Mouse (Mus musculus) kidney, embryonic 15.5 days (tissue): ENCODE results near the gene Neto2. TPM values are rescaled to one million over a fixed set of nuclear protein-coding genes. Genes with fewer than 3 reads are reported as not detected.

Experiments
- ATAC-seq: fragments of 200-750 bp; cut with Nextera tagmentation; replicated peaks from 2 replicates; pipeline ENCODE4 v1.8.0; 2017; ENCODE audit warnings: moderate TSS enrichment; ENCODE audit not compliant: low FRiP score
- H3K27ac ChIP-seq: fragments of 300-500 bp; sonication (generic); 2 replicates; pipeline ENCODE4 v1.5.1; 2015; ENCODE audit warnings: mild to moderate bottlenecking, inconsistent platforms
- H3K27me3 ChIP-seq: fragments of 300-500 bp; sonication (generic); 2 replicates; pipeline ENCODE4 v1.6.1; 2015; ENCODE audit warnings: inconsistent platforms
- H3K36me3 ChIP-seq: fragments of 300-500 bp; sonication (generic); 2 replicates; pipeline ENCODE4 v1.6.1; 2015; ENCODE audit warnings: inconsistent platforms
- H3K4me1 ChIP-seq: fragments of 300-500 bp; sonication (generic); 2 replicates; pipeline ENCODE4 v1.6.1; 2015; ENCODE audit warnings: inconsistent platforms
- H3K4me2 ChIP-seq: fragments of 300-500 bp; sonication (generic); 2 replicates; pipeline ENCODE4 v1.6.1; 2015; ENCODE audit warnings: moderate library complexity, mild to moderate bottlenecking, inconsistent platforms
- H3K4me3 ChIP-seq: fragments of 300-500 bp; sonication (generic); replicated peaks from 2 replicates; pipeline ENCODE4 v1.5.1; 2015; ENCODE audit warnings: mild to moderate bottlenecking, inconsistent platforms
- H3K9ac ChIP-seq: fragments of 300-500 bp; sonication (generic); 2 replicates; pipeline ENCODE4 v1.6.1; 2015; ENCODE audit warnings: mild to moderate bottlenecking, inconsistent platforms
- H3K9me3 ChIP-seq: fragments of 300-500 bp; sonication (generic); replicated peaks from 2 replicates; pipeline ENCODE4 v1.6.1; 2016; ENCODE audit warnings: inconsistent platforms
- WGBS: fragments of 180-500 bp; shearing (Covaris S2); methylation state at CpG from one replicate; pipeline ENCODE4 v1.1.7; 2015; ENCODE audit warnings: mixed read lengths; 5-methylcytosine and 5-hydroxymethylcytosine counted together
- microRNA-seq: library from miRNA; unstranded; fragments of <30 nt; microRNA quantifications from one replicate; pipeline ENCODE4, GENCODE M21; 2016
- polyA plus RNA-seq: library from polyadenylated mRNA; unstranded; fragments of >200 nt; fragmentation: Nextera tagmentation; extraction: Ambion mirVana; gene quantifications from 2 replicates; pipeline ENCODE4 v1.2.1, GENCODE M21; 2015

The Neto2 gene
- polyA plus RNA-seq, 1 experiment from 2014 or later = 16.6 TPM

DNA sequence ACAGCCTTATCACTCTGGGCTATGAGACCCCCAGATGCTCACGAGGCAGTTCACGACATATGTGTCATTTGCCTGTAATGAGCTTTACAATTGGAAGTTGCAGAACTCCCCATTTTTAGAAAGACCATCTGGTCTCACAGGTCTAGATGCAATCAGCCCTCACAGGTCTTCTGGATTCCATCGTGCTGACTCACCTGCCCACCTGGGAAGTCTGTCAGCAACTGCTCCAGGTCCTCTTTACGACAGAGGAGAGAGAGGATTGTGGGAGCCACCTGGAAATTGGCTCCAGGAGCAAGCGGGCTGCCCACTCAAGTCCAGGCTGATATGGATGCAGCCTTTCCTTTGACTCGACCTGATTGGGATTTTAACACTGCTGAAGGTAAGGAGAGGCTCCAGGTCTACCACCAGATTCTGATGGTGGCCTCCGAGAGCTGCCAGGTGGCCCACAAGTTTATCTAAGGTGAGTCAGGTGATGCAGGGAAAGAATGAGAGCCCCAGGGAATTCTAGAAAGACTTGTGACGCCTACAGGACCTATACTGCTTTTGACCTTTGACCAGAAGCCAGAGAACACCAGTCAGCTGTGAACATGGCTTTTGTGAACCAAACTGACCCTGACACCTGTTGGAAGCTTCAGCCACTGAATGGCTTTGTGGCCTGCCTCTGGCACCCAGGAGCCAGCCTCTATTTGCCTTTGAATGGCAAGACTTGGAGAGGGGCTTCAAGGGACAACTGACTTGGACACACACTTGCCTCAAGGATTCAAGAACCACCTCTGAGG is 103.1 kb downstream of the Neto2 start:
- WGBS = 57% methylated on average over 8 of the region's 8 CpGs
- H3K4me2 ChIP-seq = no peak overlapping the region
- ATAC-seq = no peak

GRCm38 (mm10) chr8:85595391-85595790 is 105.3 kb downstream of the Neto2 start:
- ATAC-seq = peak; percentile 78
- Histone ChIP-seq H3K9me3 (no peaks in the 10 kb centered on the region), H3K4me2 (no peak overlapping the region), H3K9ac (no peak overlapping the region), H3K4me3 (no peak overlapping the region), H3K36me3 (no peaks in the 10 kb centered on the region), H3K4me1 (peaks cover 6% of the 10 kb centered on the region; the same call in 1 of the 2 replicates), H3K27me3 (no peaks in the 10 kb centered on the region), H3K27ac (0 out of 2 replicates have a peak overlapping the region, but pooled peaks have one; percentile 9)
- WGBS = 50% methylated on average over 6 of the region's 6 CpGs

More for the DNA sequence above, 103.1 kb downstream of the Neto2 start:
- no peaks in the 10 kb centered on the region for H3K9me3 ChIP-seq
- H3K9ac ChIP-seq = no peak overlapping the region
- no peak overlapping the region for H3K4me3 ChIP-seq
- no peaks in the 10 kb centered on the region for H3K36me3 ChIP-seq
- no peaks in the 10 kb centered on the region for H3K27me3 ChIP-seq
- peaks cover 6% of the 10 kb centered on the region; the same call in 1 of the 2 replicates for H3K4me1 ChIP-seq
- 0 out of 2 replicates have a peak overlapping the region, but pooled peaks have one; percentile 9 for H3K27ac ChIP-seq

GRCm38 (mm10) chr8:85594983-85595382 is 105.7 kb downstream of the Neto2 start:
- H3K4me2 ChIP-seq = no peak overlapping the region
- peaks cover 6% of the 10 kb centered on the region; the same call in 1 of the 2 replicates for H3K4me1 ChIP-seq
- no peak for ATAC-seq
- H3K27ac ChIP-seq = no peak overlapping the region
- H3K27me3 ChIP-seq = no peaks in the 10 kb centered on the region
- H3K9me3 ChIP-seq = no peaks in the 10 kb centered on the region
- WGBS = 81% methylated on average over 2 of the region's 3 CpGs
- H3K9ac ChIP-seq = no peak overlapping the region
- H3K4me3 ChIP-seq = no peak overlapping the region
- H3K36me3 ChIP-seq = no peaks in the 10 kb centered on the region

DNA sequence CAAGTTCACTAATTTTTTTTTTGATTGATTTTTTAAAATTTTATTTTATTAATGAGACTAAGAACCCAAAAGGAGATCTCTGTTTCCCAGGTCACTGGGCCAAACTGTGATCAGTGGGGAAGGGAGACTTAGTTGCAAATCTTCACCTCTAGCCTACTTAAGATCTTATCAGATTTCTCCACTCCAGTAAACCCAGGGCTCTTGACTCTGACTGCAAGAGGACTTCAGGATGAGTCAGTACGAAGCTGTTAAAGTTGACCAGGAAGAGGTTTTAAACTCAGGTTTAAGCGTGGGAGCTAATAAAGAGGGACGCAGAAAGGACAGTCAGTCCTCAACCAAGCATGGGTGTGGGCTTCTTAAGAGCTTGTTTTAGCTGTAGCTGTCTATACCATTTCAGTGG is 107.4 kb downstream of the Neto2 start:
- H3K4me1 ChIP-seq = peaks cover 6% of the 10 kb centered on the region; the same call in 1 of the 2 replicates
- no peak for ATAC-seq
- WGBS = 64% methylated on average over 3 of the region's 3 CpGs
- H3K27me3 ChIP-seq = no peaks in the 10 kb centered on the region
- no peak overlapping the region for H3K9ac ChIP-seq
- H3K27ac ChIP-seq = no peak overlapping the region
- H3K36me3 ChIP-seq = no peaks in the 10 kb centered on the region
- H3K4me2 ChIP-seq = no peak overlapping the region
- no peak overlapping the region for H3K4me3 ChIP-seq
- no peaks in the 10 kb centered on the region for H3K9me3 ChIP-seq

DNA sequence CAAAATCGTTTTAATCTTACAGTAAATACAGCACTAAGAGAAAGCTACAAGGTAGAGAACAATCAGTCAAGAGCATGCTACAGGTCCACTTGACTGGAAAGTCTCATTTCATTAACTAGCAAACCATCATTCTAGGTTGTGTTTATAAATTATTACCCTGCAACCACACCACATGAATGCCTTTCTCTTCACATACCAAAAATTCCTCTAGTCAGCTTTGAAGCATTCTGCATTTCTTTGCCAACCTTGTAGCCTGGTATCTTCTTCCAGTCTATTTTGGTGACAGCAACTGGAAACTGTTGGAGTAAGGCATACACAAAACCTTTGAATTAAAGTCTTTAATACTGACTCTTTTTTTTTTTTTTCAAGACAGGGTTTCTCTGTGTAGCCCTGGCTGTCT is 109.2 kb downstream of the Neto2 start:
- WGBS = 78% methylated on average over 1 of the region's 1 CpGs
- Histone ChIP-seq H3K27me3 (no peaks in the 10 kb centered on the region), H3K9ac (no peak overlapping the region), H3K9me3 (no peaks in the 10 kb centered on the region), H3K4me2 (no peak overlapping the region), H3K4me1 (peaks cover 6% of the 10 kb centered on the region; the same call in 1 of the 2 replicates), H3K36me3 (no peaks in the 10 kb centered on the region), H3K4me3 (no peak overlapping the region), H3K27ac (no peak overlapping the region)
- no peak for ATAC-seq

DNA sequence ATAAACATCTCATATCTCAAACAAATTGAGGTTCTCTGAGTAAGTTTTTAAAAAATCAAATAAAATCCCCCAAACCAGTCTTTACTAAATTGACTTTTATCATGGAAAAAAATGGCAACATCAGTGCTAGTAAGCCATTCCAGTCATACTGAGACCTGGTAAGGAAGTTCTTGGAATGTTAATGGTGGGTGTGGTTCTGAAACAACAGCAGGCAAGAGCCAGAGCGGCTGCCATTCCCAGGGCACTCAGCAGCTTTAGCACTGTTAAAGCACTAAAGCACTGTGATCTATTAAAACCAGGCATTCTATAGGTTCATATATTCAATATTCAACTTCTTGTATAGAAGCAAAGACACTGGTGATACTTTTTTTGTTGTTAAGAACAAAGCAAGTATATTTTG is 110.5 kb downstream of the Neto2 start:
- Histone ChIP-seq H3K9ac (no peak overlapping the region), H3K36me3 (no peaks in the 10 kb centered on the region), H3K4me3 (no peak overlapping the region), H3K27me3 (no peaks in the 10 kb centered on the region), H3K27ac (no peak overlapping the region), H3K4me1 (peaks cover 2% of the 10 kb centered on the region; the same call in 1 of the 2 replicates), H3K9me3 (no peaks in the 10 kb centered on the region), H3K4me2 (no peak overlapping the region)
- WGBS = 61% methylated on average over 1 of the region's 1 CpGs
- ATAC-seq = no peak

DNA sequence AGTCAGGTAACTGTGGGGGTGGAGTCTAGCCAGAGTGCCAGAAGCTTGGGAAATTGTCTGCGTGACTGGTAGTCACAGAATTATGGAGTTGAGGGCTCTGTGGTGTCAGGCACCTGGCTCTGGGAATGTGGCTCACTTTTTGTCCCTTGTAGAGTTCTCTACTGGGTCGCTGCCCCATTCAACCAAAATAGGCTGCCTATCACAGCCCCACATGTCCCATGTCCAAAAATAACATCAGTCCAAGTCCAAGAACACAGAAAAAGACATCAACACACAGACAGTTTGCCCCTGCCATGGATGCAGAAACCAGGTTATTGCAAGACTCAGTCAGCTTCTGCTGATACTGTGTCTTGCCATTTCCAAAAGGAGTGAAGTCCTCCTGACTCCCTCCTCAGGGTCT is 112.1 kb downstream of the Neto2 start:
- no peak overlapping the region for H3K9ac ChIP-seq
- ATAC-seq = no peak
- H3K36me3 ChIP-seq = no peaks in the 10 kb centered on the region
- no peak overlapping the region for H3K27ac ChIP-seq
- H3K27me3 ChIP-seq = no peaks in the 10 kb centered on the region
- H3K4me1 ChIP-seq = no peaks in the 10 kb centered on the region
- H3K4me2 ChIP-seq = no peak overlapping the region
- H3K4me3 ChIP-seq = no peak overlapping the region
- WGBS = 84% methylated on average over 2 of the region's 2 CpGs
- no peaks in the 10 kb centered on the region for H3K9me3 ChIP-seq

Small RNAs within 50 kb of the gene (microRNA-seq; reads per million reads assigned to microRNA genes)
- gene Mir8109 = not detected

Other genes with a start within 250 kb of the Neto2 start
- gene Gpt2, start 208.3 kb downstream of the Neto2 start, polyA plus RNA-seq = 21.4 and 21.5 TPM in 2 replicates
- gene Dnaja2, start 145.6 kb downstream of the Neto2 start, polyA plus RNA-seq = 166 and 169 TPM in 2 replicates
- gene Itfg1, start 140.0 kb upstream of the Neto2 start, polyA plus RNA-seq = 80.3 and 81.1 TPM in 2 replicates
- 54.3 and 55.0 TPM in 2 replicates for gene Phkb, start 140.0 kb upstream of the Neto2 start, polyA plus RNA-seq